Mouse (Mus musculus) sigmoid colon, adult 10 weeks (tissue): Measurements from ENCODE around the gene Haspin. TPM values are rescaled to one million over a fixed set of nuclear protein-coding genes. Genes with fewer than 3 reads are reported as not detected.

Experiments used
- polyA plus RNA-seq: library from polyadenylated mRNA; stranded (reverse); fragments of 350-450 nt; fragmentation: Illumina TruSeq; extraction: RNeasy Lipid Tissue Mini Kit (QIAGEN cat#74804); gene quantifications from one replicate; pipeline ENCODE4 v1.2.3, GENCODE M21; 2014; ENCODE audit warnings: low read depth, low replicate concordance

Haspin gene
- 4.4 TPM for polyA plus RNA-seq

DNA sequence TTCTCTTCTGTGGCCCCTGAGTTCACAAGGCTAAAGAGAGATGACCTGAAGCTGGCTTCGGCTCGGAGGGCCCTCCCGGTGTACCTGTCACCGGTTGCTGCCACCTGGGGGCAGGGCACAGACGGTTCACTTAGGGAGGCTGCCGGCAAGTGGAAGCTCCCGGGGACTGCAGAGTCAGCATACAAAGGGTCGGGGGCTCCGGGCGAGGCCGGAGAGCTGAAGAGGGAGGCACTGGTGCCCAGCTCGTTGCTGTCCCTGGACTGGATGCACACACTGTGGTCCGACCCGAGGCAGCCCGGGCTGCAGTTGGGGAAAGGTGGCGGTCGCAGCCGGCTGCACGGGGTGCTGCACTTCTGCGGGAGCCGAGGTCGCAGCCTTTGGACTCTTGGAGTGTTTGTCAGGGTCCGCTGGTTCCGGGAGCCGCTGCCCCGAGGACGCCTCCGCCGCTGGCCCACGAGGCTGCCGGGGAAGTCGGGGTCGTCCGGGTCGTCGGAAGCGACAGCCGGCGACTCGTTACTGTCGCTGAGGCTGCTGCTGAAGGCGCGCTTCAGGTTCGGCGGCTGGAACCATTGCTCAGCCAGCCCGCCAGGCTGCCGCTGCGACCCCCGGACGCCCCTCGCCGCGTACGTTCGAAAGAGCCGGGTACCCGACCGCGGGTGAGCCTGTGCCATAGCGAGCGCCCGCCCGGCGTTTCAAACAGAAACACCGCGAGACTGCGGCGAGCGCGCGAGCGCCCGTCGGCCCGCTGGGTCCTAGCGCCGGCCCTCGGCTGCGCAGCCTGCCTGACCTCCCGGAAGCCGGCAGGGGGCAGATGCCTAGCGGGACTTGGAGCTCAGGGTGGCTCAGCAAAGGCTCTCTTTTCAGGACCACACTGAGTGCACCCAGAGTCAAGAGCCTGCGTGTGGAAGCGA is at the start of gene Haspin:
Gene Haspin, minus strand, starts transcription at position 704 of the 911 bp plus-strand sequence.

DNA sequence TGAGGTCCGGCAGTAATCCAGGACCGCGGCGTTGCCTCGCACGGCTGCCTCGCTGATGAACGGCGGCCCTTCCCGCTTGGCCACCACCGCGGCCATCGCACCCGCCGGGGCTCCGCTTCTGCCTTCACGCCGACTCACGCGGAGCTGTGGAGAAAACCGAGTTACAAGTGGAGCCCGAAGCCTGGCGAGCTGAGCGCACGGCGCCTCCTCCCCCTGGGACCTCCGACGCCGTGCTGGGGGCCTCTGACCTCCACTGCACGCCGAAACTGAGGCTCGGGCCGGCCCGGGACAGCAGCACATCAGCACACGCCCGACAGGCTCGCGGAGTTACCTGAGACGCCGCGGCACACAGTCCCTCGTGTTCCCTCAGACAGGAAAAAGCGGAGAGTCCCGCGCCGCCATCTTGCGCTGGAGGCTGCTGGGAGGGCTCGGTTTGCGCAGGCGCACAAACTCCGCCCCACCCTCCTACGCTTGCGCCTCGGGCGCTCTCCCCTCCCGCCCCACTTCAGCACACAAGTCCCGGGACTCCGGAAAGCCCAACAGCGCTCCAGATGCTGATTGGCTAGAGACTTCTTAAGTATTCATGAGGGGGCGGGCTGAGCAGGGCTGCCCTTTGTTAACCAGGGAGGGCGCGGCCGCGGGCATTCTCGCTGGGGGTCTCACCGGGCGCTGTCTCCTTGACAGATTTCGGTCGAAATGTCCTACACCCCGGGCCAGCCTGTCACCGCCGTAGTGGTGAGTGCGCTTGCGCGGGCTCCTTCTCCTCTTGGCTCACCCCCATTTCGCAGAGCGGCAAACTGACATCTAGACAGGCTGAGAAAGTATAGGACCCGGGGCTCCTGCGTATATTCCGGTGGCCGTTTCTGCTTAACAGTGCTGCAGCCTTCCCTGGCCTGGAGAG is 38.8 kb upstream of the Haspin start, which contains the start of the genes Emc6 and Tax1bp3:
Gene Emc6, minus strand, starts transcription at position 430 of the 901 bp plus-strand sequence.
Gene Tax1bp3, plus strand, starts transcription at position 476 of the 901 bp plus-strand sequence.

DNA sequence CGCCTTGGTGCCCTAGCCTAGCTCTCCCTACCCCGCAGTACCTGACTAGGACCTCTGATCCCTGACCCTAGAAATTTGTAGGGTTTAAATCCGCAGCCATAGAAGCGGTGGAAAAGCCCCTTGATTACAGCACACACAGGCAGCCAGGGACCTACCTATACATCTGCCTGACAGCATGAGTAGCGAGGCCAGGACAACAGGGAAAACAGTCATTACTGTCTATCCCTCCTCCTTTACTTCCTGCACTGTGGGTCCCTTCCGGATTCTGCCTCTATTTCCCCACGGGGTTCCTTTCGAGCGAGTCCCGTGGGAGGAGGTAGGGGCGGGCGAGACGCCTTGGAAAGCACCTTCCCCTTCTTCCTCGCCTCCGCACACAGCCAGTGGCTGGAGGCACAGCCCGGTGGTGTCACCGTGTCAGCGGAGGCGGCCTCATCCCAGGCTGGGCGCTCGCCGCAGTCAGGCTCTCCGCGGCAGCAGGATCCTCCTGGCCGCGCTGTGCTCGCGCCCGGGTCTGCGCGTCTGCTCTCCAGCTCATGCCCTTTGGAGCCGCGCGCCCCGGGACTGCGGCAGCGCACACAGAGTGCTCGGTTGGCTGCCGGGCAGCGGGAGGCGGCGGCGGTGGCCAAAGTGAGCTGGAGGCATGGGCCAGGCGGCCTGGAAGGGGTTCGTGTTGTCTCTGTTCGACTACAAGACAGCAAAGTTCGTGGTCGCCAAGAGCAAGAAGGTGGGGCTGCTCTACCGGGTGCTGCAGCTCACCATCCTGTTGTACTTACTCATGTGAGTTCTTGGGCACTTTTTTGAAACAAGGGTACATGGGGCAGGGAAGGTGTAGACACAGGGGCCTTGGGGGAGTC is 22.1 kb upstream of the Haspin start, which contains the start of gene P2rx5:
Gene P2rx5, plus strand, starts transcription at position 465 of the 854 bp plus-strand sequence.

DNA sequence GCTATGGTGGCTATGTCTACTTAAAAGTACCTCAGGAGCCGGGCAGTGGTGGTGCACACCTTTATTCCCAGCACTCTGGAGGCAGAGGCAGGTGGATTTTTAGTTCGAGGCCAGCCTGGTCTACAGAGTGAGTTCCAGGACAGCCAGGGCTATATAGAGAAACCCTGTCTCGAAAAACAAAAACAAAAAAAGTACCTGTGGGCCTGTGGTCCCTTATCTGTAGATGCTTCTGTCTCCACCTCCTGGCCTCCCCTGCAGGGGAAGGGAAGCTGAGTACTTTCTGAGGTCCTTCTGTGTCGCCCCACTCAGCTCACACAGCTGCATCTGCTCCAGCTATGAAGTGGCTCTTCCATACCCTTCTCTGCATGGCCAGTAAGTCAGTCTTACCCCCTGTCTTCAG is 47.8 kb downstream of the Haspin start, which contains the start of gene Itgae:
Gene Itgae, plus strand, starts transcription at position 301 of the 400 bp plus-strand sequence.

Other genes with a start within 250 kb of the Haspin start
- gene Atp2a3, start 177.1 kb downstream of the Haspin start, polyA plus RNA-seq, result 215 TPM
- 0.76 TPM for gene P2rx1, start 139.2 kb downstream of the Haspin start, polyA plus RNA-seq
- gene Camkk1, start 119.3 kb downstream of the Haspin start, polyA plus RNA-seq, result 0.50 TPM
- gene Ncbp3, start 90.5 kb downstream of the Haspin start, polyA plus RNA-seq, result 10.8 TPM
- 1.4 TPM for gene Itgae, start 47.7 kb downstream of the Haspin start, polyA plus RNA-seq
- gene P2rx5, start 22.1 kb upstream of the Haspin start, polyA plus RNA-seq, result not detected
- gene Emc6, start 38.7 kb upstream of the Haspin start, polyA plus RNA-seq, result 36.6 TPM
- gene Tax1bp3, start 38.8 kb upstream of the Haspin start, polyA plus RNA-seq, result 82.2 TPM
- gene Ctns, start 60.7 kb upstream of the Haspin start, polyA plus RNA-seq, result 18.5 TPM
- gene Shpk, start 61.2 kb upstream of the Haspin start, polyA plus RNA-seq, result 6.1 TPM
- gene Trpv1, start 96.0 kb upstream of the Haspin start, polyA plus RNA-seq, result 0.66 TPM
- gene Trpv3, start 129.1 kb upstream of the Haspin start, polyA plus RNA-seq, result 40.7 TPM
- 32.5 TPM for gene Aspa, start 191.3 kb upstream of the Haspin start, polyA plus RNA-seq
- gene Gm49340, start 191.4 kb upstream of the Haspin start, polyA plus RNA-seq, result not detected
- 3.1 TPM for gene Spata22, start 191.4 kb upstream of the Haspin start, polyA plus RNA-seq
- gene Olfr20, start 212.5 kb upstream of the Haspin start, polyA plus RNA-seq, result not detected
- not detected for gene Olfr376, start 233.0 kb upstream of the Haspin start, polyA plus RNA-seq